Mouse (Mus musculus): ENCODE results near the gene Gm5861.
"Not testable (repeated sequence)": the region's sequence is repeated elsewhere in the genome, so short reads cannot be mapped to it uniquely, and the experiment has no call there.

Gm5861 gene

DNA sequence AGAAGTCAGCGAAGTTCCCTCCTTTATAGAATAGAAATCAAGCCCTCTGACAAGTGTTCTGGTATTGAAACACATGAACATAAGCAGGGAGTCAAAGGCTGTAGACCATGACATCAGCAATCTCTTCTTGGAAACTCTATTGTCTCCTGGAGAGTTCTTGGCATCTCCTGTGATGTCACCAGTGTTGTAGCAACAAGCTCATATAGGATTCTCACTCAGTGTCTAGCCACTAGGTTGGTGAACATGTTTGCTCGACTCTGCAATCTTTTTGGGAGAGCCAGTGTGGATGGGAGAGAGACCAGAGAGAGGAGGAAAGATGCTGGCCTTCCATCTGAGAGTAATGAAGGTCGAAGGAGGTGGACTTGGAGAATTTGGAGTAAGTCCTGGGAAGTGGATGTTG, at the start of gene Gm5861:
Gm5861 (plus strand) TSS at position 301 of the 400 bp plus-strand sequence.
- DNase-seq (ENCODE audit: low read depth, low spot score): not testable (repeated sequence)

DNA sequence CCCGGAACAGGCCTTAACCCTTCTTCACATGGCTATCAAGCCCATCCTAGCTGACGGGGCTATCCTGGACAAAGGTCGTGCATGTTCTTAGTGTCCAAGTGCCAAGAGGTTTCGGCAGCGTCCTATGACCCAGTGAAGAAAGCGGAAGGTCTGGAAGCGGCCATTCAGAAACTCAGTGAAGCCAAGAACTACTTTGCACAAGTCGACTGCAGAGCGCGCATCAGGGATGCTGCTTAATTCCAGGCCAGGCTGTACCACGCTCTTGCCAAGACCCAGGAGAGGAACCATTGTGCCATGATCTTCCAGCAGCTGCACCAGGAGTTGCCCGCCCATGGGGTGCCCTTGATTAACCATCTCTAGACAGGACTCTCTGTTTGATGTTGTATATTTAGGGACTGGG, 44.8 kb upstream of the Gm5861 start:
- not testable (repeated sequence) for DNase-seq (ENCODE audit: low read depth, low spot score)

Data from WW6 (cell line).